Mouse (Mus musculus) cerebellum, adult (tissue): ENCODE measurements around the gene Mmrn2.
A peak's percentile ranks its signal among the peaks of the same experiment; 100 is the strongest.
"Not testable (repeated sequence)": the region's sequence is repeated elsewhere in the genome, so short reads cannot be mapped to it uniquely, and the experiment has no call there.

ENCODE experiments used
- ATAC-seq: cut with Nextera tagmentation; 2 replicates; pipeline ENCODE4 v1.9.2; 2017; ENCODE audit warnings: mild to moderate bottlenecking, moderate library complexity, mixed read lengths; ENCODE audit not compliant: insufficient number of reproducible peaks, low FRiP score, low TSS enrichment

The Mmrn2 gene

DNA sequence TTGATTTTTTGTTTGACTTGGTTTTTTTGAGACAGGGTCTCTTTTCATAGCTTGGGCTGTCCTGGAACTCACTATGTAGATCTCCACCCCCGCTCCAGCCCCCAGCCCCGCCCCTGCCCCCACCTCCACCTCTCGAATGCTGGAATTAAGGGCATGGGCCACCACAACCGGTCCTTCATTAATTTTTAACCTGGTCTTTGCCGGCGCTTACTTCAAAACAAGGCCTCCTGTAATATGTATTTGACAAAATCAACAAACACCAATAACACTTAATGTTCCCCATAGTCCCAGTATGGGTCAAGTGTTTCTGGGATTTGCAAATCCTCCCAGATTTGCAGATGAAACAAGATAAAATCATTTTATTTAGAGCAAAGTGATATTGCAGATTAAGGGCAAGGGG lies 15.0 kb upstream of the Mmrn2 start:
- no peak for ATAC-seq

DNA sequence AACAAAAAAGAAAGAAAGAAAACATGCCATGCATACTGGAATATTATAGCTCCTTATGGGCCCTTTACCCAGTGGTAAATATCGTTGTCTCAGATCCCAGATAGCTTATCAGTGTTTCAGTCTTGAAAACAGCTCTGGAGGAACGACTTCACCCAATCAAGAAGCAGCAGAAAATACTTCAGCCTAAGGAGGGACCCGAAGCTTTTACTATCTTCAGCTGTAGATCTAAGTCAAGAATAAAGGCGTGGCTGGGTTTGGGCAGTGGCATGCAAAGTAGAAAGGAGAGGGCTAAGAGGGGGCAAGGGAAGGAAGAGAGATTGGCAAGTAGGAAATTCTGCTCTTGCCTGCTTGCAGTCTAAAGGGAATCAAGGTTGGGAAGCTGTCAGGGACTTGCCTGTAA lies 13.1 kb upstream of the Mmrn2 start:
- no peak for ATAC-seq

GRCm38 (mm10) chr14:34362726-34363445 lies 12.4 kb upstream of the Mmrn2 start:
- ATAC-seq = peak; percentile 89

- peak; percentile 83 for ATAC-seq
Observed at GRCm38 (mm10) chr14:34363490-34364253, 11.6 kb upstream of the Mmrn2 start.

GRCm38 (mm10) chr14:34364254-34365146 lies 10.8 kb upstream of the Mmrn2 start:
- ATAC-seq = not testable (repeated sequence)

GRCm38 (mm10) chr14:34365147-34365507 lies 10.1 kb upstream of the Mmrn2 start:
- no peak for ATAC-seq

DNA sequence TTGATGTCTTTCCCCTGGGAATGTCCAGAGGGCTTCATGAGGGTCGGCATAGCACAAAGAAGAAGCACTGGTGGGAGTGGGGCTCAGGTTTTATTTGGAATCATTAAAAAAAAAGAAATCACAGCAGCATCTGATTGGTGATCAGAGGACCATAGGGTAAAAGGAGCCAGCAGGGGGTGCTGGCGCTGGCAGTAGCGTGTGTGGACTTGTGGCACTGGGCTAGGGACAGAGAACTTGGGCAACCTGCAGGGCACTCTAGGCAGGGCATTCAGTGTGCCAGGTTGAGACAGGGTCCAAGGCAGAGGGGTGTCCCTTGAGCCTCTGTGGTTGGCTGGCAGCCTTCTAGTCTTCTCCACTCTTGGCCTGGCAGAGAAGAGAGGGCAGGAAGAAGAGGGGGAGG lies 5.1 kb upstream of the Mmrn2 start:
- ATAC-seq = no peak

GRCm38 (mm10) chr14:34370921-34371320 lies 4.3 kb upstream of the Mmrn2 start:
- no peak for ATAC-seq

- ATAC-seq = no peak
Observed at GRCm38 (mm10) chr14:34371763-34372162, 3.5 kb upstream of the Mmrn2 start.

- peak; percentile 12; the same call in 1 of the 2 replicates for ATAC-seq
Observed at GRCm38 (mm10) chr14:34372646-34373045, 2.6 kb upstream of the Mmrn2 start.

DNA sequence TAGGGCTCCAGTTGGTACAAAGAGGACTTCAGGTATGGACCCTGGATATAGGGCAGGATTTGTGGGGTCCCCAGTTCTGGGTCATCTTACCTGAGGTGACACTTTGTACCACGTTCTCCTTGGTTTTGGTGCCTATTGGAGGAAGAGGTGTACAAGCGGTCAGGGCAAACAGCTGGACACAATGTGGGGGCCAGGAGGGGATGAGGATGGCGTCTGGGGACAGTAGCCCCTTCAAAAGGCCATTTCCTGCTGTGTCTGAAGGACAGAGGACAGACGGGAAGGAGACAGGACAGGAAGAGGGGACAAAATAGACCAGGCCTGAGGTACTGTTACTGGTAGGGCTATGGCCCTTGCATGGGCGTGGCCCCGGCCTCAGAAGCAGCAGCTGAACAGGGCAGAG lies 1.7 kb upstream of the Mmrn2 start:
- no peak for ATAC-seq

GRCm38 (mm10) chr14:34374577-34374976 lies 688 bp upstream of the Mmrn2 start, which contains the start of gene Sncg:
Sncg (minus strand) TSS chr14:34374789.
- ATAC-seq = no peak

DNA sequence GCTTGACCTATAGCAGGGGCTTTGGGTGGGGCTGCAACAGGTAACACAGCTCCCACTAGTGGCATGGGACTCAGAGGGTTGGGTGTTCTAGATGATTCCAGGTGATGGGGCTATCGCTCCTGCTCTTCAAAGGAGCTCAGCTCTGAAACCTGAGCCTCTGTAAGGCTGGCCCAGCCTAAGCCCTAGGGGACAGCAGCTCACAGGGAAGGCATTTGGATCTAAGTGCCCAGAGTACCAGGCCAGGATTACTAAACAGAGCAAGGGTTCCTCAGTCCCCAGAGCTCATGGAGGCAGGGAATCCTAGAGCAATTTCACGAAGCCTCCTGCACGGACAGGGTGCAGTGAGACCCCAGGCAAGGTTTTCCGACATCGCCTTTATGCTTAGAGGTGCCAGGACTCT lies 676 bp downstream of the Mmrn2 start:
- ATAC-seq = no peak

GRCm38 (mm10) chr14:34377121-34377520 lies 1.9 kb downstream of the Mmrn2 start:
- no peak for ATAC-seq

GRCm38 (mm10) chr14:34378560-34379331 lies 3.5 kb downstream of the Mmrn2 start:
- peak; percentile 28; the same call in 1 of the 2 replicates for ATAC-seq

DNA sequence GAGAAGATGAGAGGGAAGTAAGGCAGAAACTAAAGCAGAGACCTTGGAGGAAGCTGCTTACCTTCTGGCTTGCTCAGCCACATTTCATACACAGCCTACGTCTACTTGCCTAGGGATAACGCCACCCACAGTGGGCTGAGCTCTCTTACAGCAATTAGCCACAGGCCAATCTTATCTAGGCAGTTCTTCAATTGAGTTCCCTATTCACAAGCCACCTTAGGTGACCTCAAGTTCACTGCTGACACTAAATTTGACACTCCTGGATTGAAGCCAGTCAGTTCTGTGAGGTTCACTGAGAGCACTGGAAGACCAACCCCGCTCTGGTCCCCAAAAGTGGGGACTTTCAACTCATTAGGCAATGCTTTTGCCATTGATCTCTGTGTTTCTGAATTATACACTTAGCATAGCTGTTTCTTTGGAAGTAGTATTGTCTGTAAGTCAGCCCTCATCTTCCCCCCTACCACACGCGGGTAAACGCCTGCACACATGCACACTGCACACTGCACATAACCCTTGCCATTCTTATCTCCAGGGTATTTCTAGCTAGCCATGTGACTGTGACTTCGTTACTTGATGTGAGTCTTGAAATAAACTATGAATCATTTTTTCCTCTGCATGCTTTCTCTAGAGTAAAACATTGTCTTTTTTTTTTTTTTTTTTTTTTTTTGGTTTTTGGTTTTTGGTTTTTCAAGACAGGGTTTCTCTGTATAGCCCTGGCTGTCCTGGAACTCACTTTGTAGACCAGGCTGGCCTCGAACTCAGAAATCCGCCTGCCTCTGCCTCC lies 7.8 kb downstream of the Mmrn2 start:
- no peak for ATAC-seq

- no peak for ATAC-seq
Observed at GRCm38 (mm10) chr14:34393295-34393694, 18.0 kb downstream of the Mmrn2 start.

- no peak for ATAC-seq
Observed at GRCm38 (mm10) chr14:34397871-34398270, 22.6 kb downstream of the Mmrn2 start.

DNA sequence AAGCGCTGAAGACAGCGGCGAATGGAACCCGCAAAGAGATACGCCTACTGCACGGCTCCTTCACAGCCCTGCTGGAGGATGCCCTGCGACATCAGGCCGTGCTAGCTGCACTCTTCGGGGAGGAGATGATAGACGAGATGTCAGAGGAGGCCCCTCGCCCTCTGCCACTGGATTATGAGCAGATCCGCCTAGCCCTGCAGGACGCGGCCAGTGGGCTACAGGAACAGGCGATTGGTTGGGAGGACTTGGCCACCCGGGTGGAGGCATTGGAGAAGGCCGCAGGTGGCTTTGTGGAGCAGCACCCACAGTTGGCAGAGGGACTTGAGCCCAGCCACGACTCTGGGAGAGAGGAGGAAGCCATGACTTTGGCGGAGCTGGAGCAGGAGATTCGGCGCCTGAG lies 23.6 kb downstream of the Mmrn2 start:
- ATAC-seq = no peak
